27 mouse cellular contexts compared by ENCODE assay signal in genomic region chr17:27176287-27176686, GRCm38 (mm10). TPM values are rescaled to one million over a fixed set of nuclear protein-coding genes. Genes with fewer than 3 reads are reported as not detected.
DNase-seq lines count a peak whose midpoint lies in the region; ATAC-seq and TF ChIP-seq lines count a peak whose summit lies in the region.
"Had no signal": no experiment of that assay in that cellular context is flagged by ENCODE, and none has a peak within 500 bp of the region (broad histone marks: within the 10 kb centered on the region; RNA-seq: fewer than 3 reads in every experiment).

No protein-coding gene starts in this region.

- ATAC-seq in forebrain, postnatal 0 days: no peak
- ATAC-seq in hindbrain, embryonic 12.5 days (ENCODE audit: low FRiP score): no peak
- no peak for ATAC-seq in hindbrain, embryonic 16.5 days
- no peak for ATAC-seq in limb, embryonic 13.5 days (ENCODE audit: low FRiP score, low read depth)

- TF ChIP-seq CTCF in forebrain, postnatal 0 days (IDR thresholded peaks at IDR 0.05; ENCODE audit: low read depth): no peak
- no peak for TF ChIP-seq CTCF in CH12.LX (conservative IDR thresholded peaks at IDR 0.05 in 1 of 2, IDR thresholded peaks at IDR 0.05 in 1 of 2; ENCODE audit: low read depth in 2 of 2, low read length in 2 of 2)

- no peak overlapping the region for H3K9ac ChIP-seq in forebrain, postnatal 0 days
- no peak overlapping the region for H3K9ac ChIP-seq in hindbrain, embryonic 12.5 days
- no peak overlapping the region for H3K9ac ChIP-seq in hindbrain, embryonic 16.5 days (ENCODE audit: low read depth, low read length)
- peak overlapping the region; percentile 74 for H3K9ac ChIP-seq in CH12.LX (ENCODE audit: insufficient read depth, low read depth)
- peak overlapping the region; percentile 48 for H3K9ac ChIP-seq in limb, embryonic 13.5 days
- H3K9ac ChIP-seq: hindbrain, embryonic 15.5 days; intestine, embryonic 15.5 days; liver, embryonic 15.5 days; lung, embryonic 14.5 days; neural tube, embryonic 12.5 days; stomach, embryonic 15.5 days had no signal

- WGBS in forebrain, embryonic 10.5 days: 75% methylated on average over 3 of the region's 3 CpGs
- 79% methylated on average over 3 of the region's 3 CpGs for WGBS in forebrain, postnatal 0 days
- WGBS in hindbrain, embryonic 12.5 days: 79% methylated on average over 3 of the region's 3 CpGs
- WGBS in hindbrain, embryonic 16.5 days: 82% methylated on average over 3 of the region's 3 CpGs
- 75% methylated on average over 3 of the region's 3 CpGs for WGBS in limb, embryonic 13.5 days

- peaks cover 32% of the 10 kb centered on the region for H3K4me1 ChIP-seq in forebrain, embryonic 10.5 days
- H3K4me1 ChIP-seq in forebrain, postnatal 0 days (ENCODE audit: insufficient read depth): no peaks in the 10 kb centered on the region
- peaks cover 22% of the 10 kb centered on the region for H3K4me1 ChIP-seq in hindbrain, embryonic 12.5 days
- peaks cover 12% of the 10 kb centered on the region for H3K4me1 ChIP-seq in hindbrain, embryonic 16.5 days (ENCODE audit: control insufficient read depth, insufficient read depth, low read depth, low read length)
- H3K4me1 ChIP-seq in CH12.LX (ENCODE audit: control insufficient read depth in 1 of 2, insufficient read depth in 2 of 2): peaks cover 39 to 64% of the 10 kb centered on the region in 2 experiments
- H3K4me1 ChIP-seq in limb, embryonic 13.5 days: peaks cover 31% of the 10 kb centered on the region

- H3K9me3 ChIP-seq in forebrain, embryonic 10.5 days: no peaks in the 10 kb centered on the region; the same call in 1 of the 2 replicates
- no peaks in the 10 kb centered on the region for H3K9me3 ChIP-seq in forebrain, postnatal 0 days (ENCODE audit: low read length)
- no peaks in the 10 kb centered on the region for H3K9me3 ChIP-seq in hindbrain, embryonic 12.5 days (replicated peaks)
- no peaks in the 10 kb centered on the region for H3K9me3 ChIP-seq in hindbrain, embryonic 16.5 days (ENCODE audit: control insufficient read depth, low read length)
- H3K9me3 ChIP-seq in CH12.LX (replicated peaks; ENCODE audit: low read length): peaks cover 5% of the 10 kb centered on the region
- H3K9me3 ChIP-seq in limb, embryonic 13.5 days: no peaks in the 10 kb centered on the region
- H3K9me3 ChIP-seq: hindbrain, embryonic 15.5 days; intestine, embryonic 15.5 days; liver, embryonic 15.5 days; neural tube, embryonic 12.5 days; stomach, embryonic 15.5 days had no signal

- no peak overlapping the region for H3K4me3 ChIP-seq in forebrain, embryonic 10.5 days
- H3K4me3 ChIP-seq in forebrain, postnatal 0 days (ENCODE audit: low read depth, low read length): no peak overlapping the region
- no peak overlapping the region for H3K4me3 ChIP-seq in hindbrain, embryonic 12.5 days
- H3K4me3 ChIP-seq in hindbrain, embryonic 16.5 days (ENCODE audit: low read length): no peak overlapping the region
- H3K4me3 ChIP-seq in CH12.LX (replicated peaks in 1 of 3; ENCODE audit: low read depth in 2 of 3, low read length in 2 of 3, poor library complexity in 1 of 3): peak overlapping the region; percentile 42 to 56 (median 48)
- no peak overlapping the region for H3K4me3 ChIP-seq in limb, embryonic 13.5 days
- H3K4me3 ChIP-seq: hindbrain, embryonic 15.5 days; intestine, embryonic 15.5 days; liver, embryonic 15.5 days; neural tube, embryonic 12.5 days; stomach, embryonic 15.5 days had no signal

- TF ChIP-seq EP300 in CH12.LX (IDR thresholded peaks at IDR 0.05; ENCODE audit: low read length): peak; percentile 48

- H3K4me2 ChIP-seq in forebrain, postnatal 0 days (ENCODE audit: low read depth): no peak overlapping the region
- H3K4me2 ChIP-seq in hindbrain, embryonic 12.5 days (replicated peaks): no peak overlapping the region
- no peak overlapping the region for H3K4me2 ChIP-seq in hindbrain, embryonic 16.5 days (ENCODE audit: low read length)
- H3K4me2 ChIP-seq in CH12.LX (ENCODE audit: insufficient read depth, low read depth, poor library complexity, severe bottlenecking): peak overlapping the region; percentile 78
- no peak overlapping the region for H3K4me2 ChIP-seq in limb, embryonic 13.5 days (replicated peaks)
- H3K4me2 ChIP-seq: hindbrain, embryonic 15.5 days; intestine, embryonic 15.5 days; liver, embryonic 15.5 days; lung, embryonic 14.5 days; stomach, embryonic 15.5 days had no signal

- dilution Hi-C loops in CH12.LX (cut with MboI; ENCODE audit: extremely low pct_ligation_motif_present, extremely low pct_unique_long_range_greater_than_20kb, low sequenced_read_pairs): no loop called here

- DNase-seq in forebrain, embryonic 10.5 days (ENCODE audit: extremely low spot score, low spot score): no peak
- DNase-seq in forebrain, postnatal 0 days: no peak
- DNase-seq in CH12.LX (ENCODE audit: extremely low read depth): peak; percentile 90
- DNase-seq in embryo, embryonic 10 days (ENCODE audit: low spot score): no peak
- DNase-seq in layer of hippocampus, adult 11-12 months (ENCODE audit: low spot score): no peak
- DNase-seq: adrenal gland, adult 8-10 months; cerebellum, adult 2 months; cerebellum, postnatal 14 days; gastrocnemius, postnatal 10 days; heart, postnatal 14 days; kidney, adult 2 months; kidney, postnatal 36 days; layer of hippocampus, postnatal 36 days; lung, postnatal 14 days; right cerebral cortex, postnatal 14 days had no signal

- H3K27ac ChIP-seq in forebrain, embryonic 10.5 days: peak overlapping the region; percentile 57
- H3K27ac ChIP-seq in forebrain, postnatal 0 days (ENCODE audit: low read depth, low read length): no peak overlapping the region
- peak overlapping the region; percentile 80 for H3K27ac ChIP-seq in hindbrain, embryonic 12.5 days
- no peak overlapping the region for H3K27ac ChIP-seq in hindbrain, embryonic 16.5 days (ENCODE audit: low read depth, low read length)
- peak overlapping the region; percentile 99 for H3K27ac ChIP-seq in CH12.LX (ENCODE audit: insufficient read depth, low read depth)
- H3K27ac ChIP-seq in limb, embryonic 13.5 days: no peak overlapping the region
- H3K27ac ChIP-seq: hindbrain, embryonic 15.5 days; intestine, embryonic 15.5 days; liver, embryonic 15.5 days; stomach, embryonic 15.5 days had no signal

- H3K27me3 ChIP-seq in forebrain, embryonic 10.5 days (ENCODE audit: poor library complexity, severe bottlenecking): no peaks in the 10 kb centered on the region
- H3K27me3 ChIP-seq in forebrain, postnatal 0 days (ENCODE audit: insufficient read depth, low read length): no peaks in the 10 kb centered on the region
- no peaks in the 10 kb centered on the region for H3K27me3 ChIP-seq in hindbrain, embryonic 12.5 days
- no peaks in the 10 kb centered on the region for H3K27me3 ChIP-seq in hindbrain, embryonic 16.5 days (replicated peaks; ENCODE audit: control insufficient read depth, insufficient read depth, low read length)
- no peaks in the 10 kb centered on the region for H3K27me3 ChIP-seq in CH12.LX (replicated peaks)
- H3K27me3 ChIP-seq in limb, embryonic 13.5 days: no peaks in the 10 kb centered on the region
- H3K27me3 ChIP-seq: hindbrain, embryonic 15.5 days; intestine, embryonic 15.5 days; liver, embryonic 15.5 days; neural tube, embryonic 12.5 days; stomach, embryonic 15.5 days had no signal

- TF ChIP-seq POLR2A in CH12.LX (IDR thresholded peaks at IDR 0.05; ENCODE audit: low read depth, low read length): peak; percentile 70

- no peak for TF ChIP-seq RAD21 in CH12.LX (IDR thresholded peaks at IDR 0.05; ENCODE audit: low read depth, low read length)

- no peaks in the 10 kb centered on the region for H3K36me3 ChIP-seq in forebrain, embryonic 10.5 days (replicated peaks)
- H3K36me3 ChIP-seq in forebrain, postnatal 0 days (ENCODE audit: insufficient read depth): no peaks in the 10 kb centered on the region
- no peaks in the 10 kb centered on the region for H3K36me3 ChIP-seq in hindbrain, embryonic 12.5 days
- no peaks in the 10 kb centered on the region for H3K36me3 ChIP-seq in hindbrain, embryonic 16.5 days (ENCODE audit: control insufficient read depth, insufficient read depth, low read length)
- peaks cover 0 to 6% of the 10 kb centered on the region in 2 experiments for H3K36me3 ChIP-seq in CH12.LX (replicated peaks in 1 of 2; ENCODE audit: control insufficient read depth in 1 of 2, insufficient read depth in 1 of 2, low read length in 1 of 2)
- no peaks in the 10 kb centered on the region for H3K36me3 ChIP-seq in limb, embryonic 13.5 days
- H3K36me3 ChIP-seq: G1E; hindbrain, embryonic 15.5 days; intestine, embryonic 15.5 days; liver, embryonic 15.5 days; neural tube, embryonic 12.5 days; stomach, embryonic 15.5 days had no signal

- 0 out of 2 replicates have a peak, but pooled peaks cover 3% of the 10 kb centered on the region for H3K79me2 ChIP-seq in CH12.LX (replicated peaks; ENCODE audit: control insufficient read depth, extremely low read depth, insufficient read depth, poor library complexity, severe bottlenecking)

- in situ Hi-C loops in CH12.LX (cut with MboI; ENCODE audit: low pct_ligation_motif_present, low pct_unique_long_range_greater_than_20kb, low sequenced_read_pairs): no loop called here

RNA-seq across cellular contexts. Expression of gene Ip6k3, which starts 8.7 kb away (rescaled TPM):
- polyA plus RNA-seq in forebrain, embryonic 10.5 days (2016; fragmentation: Nextera tagmentation; extraction: Ambion mirVana): 0.06 TPM in 1 of 2 replicates, not detected in the other
- 0.08 TPM in 1 of 2 replicates, not detected in the other for total RNA-seq in forebrain, postnatal 0 days (2014; rRNA removed)
- polyA plus RNA-seq in forebrain, postnatal 0 days (2015; fragmentation: Nextera tagmentation; extraction: Ambion mirVana): 0.06 TPM in 2 replicates
- polyA plus RNA-seq in hindbrain, embryonic 12.5 days (2016; fragmentation: Nextera tagmentation; extraction: Ambion mirVana): 0.40 and 0.54 TPM in 2 replicates
- 0.27 and 0.31 TPM in 2 replicates for polyA plus RNA-seq in hindbrain, embryonic 16.5 days (2015; fragmentation: Nextera tagmentation; extraction: Ambion mirVana)
- total RNA-seq in CH12.LX (2012; rRNA removed): 43.4 and 65.7 TPM in 2 replicates
- 25.9 and 26.3 TPM in 2 replicates for total RNA-seq in CH12.LX (2014; rRNA removed)
- 49.6 and 53.9 TPM in 2 replicates for polyA plus RNA-seq in CH12.LX (2012; ENCODE audit: insufficient read length, low read depth)
- 0.38 and 0.55 TPM in 2 replicates for polyA plus RNA-seq in limb, embryonic 13.5 days (2015; fragmentation: Nextera tagmentation; extraction: Ambion mirVana)
- total RNA-seq: liver, adult 2 months had no signal
- polyA plus RNA-seq: G1E; liver, adult 2 months; lung, embryonic 14.5 days; small intestine, adult 2 months had no signal

RNA-seq across cellular contexts. Expression of gene Lemd2, which starts 28.0 kb away (rescaled TPM):
- 14.8 TPM in 2 replicates for polyA plus RNA-seq in forebrain, embryonic 10.5 days (2016; fragmentation: Nextera tagmentation; extraction: Ambion mirVana)
- 86.9 and 90.7 TPM in 2 replicates for total RNA-seq in forebrain, postnatal 0 days (2014; rRNA removed)
- 17.7 and 19.2 TPM in 2 replicates for polyA plus RNA-seq in forebrain, postnatal 0 days (2015; fragmentation: Nextera tagmentation; extraction: Ambion mirVana)
- polyA plus RNA-seq in hindbrain, embryonic 12.5 days (2016; fragmentation: Nextera tagmentation; extraction: Ambion mirVana): 32.9 and 38.2 TPM in 2 replicates
- 11.1 and 17.7 TPM in 2 replicates for polyA plus RNA-seq in hindbrain, embryonic 16.5 days (2015; fragmentation: Nextera tagmentation; extraction: Ambion mirVana)
- 26.5 and 28.8 TPM in 2 replicates for total RNA-seq in CH12.LX (2012; rRNA removed)
- total RNA-seq in CH12.LX (2014; rRNA removed): 15.1 and 15.5 TPM in 2 replicates
- polyA plus RNA-seq in CH12.LX (2012; ENCODE audit: insufficient read length, low read depth): 18.4 and 22.5 TPM in 2 replicates
- 18.6 and 18.8 TPM in 2 replicates for polyA plus RNA-seq in limb, embryonic 13.5 days (2015; fragmentation: Nextera tagmentation; extraction: Ambion mirVana)

RNA-seq across cellular contexts. Expression of gene Uqcc2, which starts 42.6 kb away (rescaled TPM):
- 394 and 405 TPM in 2 replicates for polyA plus RNA-seq in forebrain, embryonic 10.5 days (2016; fragmentation: Nextera tagmentation; extraction: Ambion mirVana)
- total RNA-seq in forebrain, postnatal 0 days (2014; rRNA removed): 214 and 330 TPM in 2 replicates
- 388 and 459 TPM in 2 replicates for polyA plus RNA-seq in forebrain, postnatal 0 days (2015; fragmentation: Nextera tagmentation; extraction: Ambion mirVana)
- polyA plus RNA-seq in hindbrain, embryonic 12.5 days (2016; fragmentation: Nextera tagmentation; extraction: Ambion mirVana): 263 and 312 TPM in 2 replicates
- 343 and 396 TPM in 2 replicates for polyA plus RNA-seq in hindbrain, embryonic 16.5 days (2015; fragmentation: Nextera tagmentation; extraction: Ambion mirVana)
- total RNA-seq in CH12.LX (2012; rRNA removed) (198 and 208 TPM in 2 replicates), CH12.LX (2014; rRNA removed) (240 and 277 TPM in 2 replicates)
- 107 and 126 TPM in 2 replicates for polyA plus RNA-seq in CH12.LX (2012; ENCODE audit: insufficient read length, low read depth)
- polyA plus RNA-seq in limb, embryonic 13.5 days (2015; fragmentation: Nextera tagmentation; extraction: Ambion mirVana): 329 and 338 TPM in 2 replicates

Comparison
In these comparisons a context has a peak if more than half of its experiments do, and no peak if none do; other contexts are left out.
1. H3K27ac ChIP-seq: peak in forebrain, embryonic 10.5 days (single experiment), hindbrain, embryonic 12.5 days (single experiment) and CH12.LX (single experiment); none in forebrain, postnatal 0 days (single experiment), hindbrain, embryonic 16.5 days (single experiment) and limb, embryonic 13.5 days (single experiment).
2. H3K4me3 ChIP-seq: peak in CH12.LX (3 of 3); none in forebrain, embryonic 10.5 days (single experiment), forebrain, postnatal 0 days (single experiment), hindbrain, embryonic 12.5 days (single experiment), hindbrain, embryonic 16.5 days (single experiment) and limb, embryonic 13.5 days (single experiment).
3. H3K9ac ChIP-seq: peak in CH12.LX (single experiment) and limb, embryonic 13.5 days (single experiment); none in forebrain, postnatal 0 days (single experiment), hindbrain, embryonic 12.5 days (single experiment) and hindbrain, embryonic 16.5 days (single experiment).
4. RNA of gene Ip6k3, which starts 8.7 kb away (polyA plus RNA-seq): 49.6 to 53.9 TPM in CH12.LX; 0.38 to 0.55 TPM in limb, embryonic 13.5 days, 0.40 to 0.54 TPM in hindbrain, embryonic 12.5 days, 0.27 to 0.31 TPM in hindbrain, embryonic 16.5 days, 0.06 TPM in forebrain, embryonic 10.5 days and 0.06 TPM in forebrain, postnatal 0 days; every median in the first group is over 10 times any median in the second.